Mouse (Mus musculus) bone marrow macrophage, adult 2 months (primary cell): ENCODE measurements at regions not wholly inside any gene's neighbourhood (a gene's known extent, or its start where the extent isn't known, plus 50 kb on each side); places are given as distances from the start of the nearest gene placed in this dataset.

Experiments used
- CTCF ChIP-seq: IDR thresholded peaks from 2 replicates; pipeline ENCODE4 v1.5.1; 2012; ENCODE audit warnings: low read depth, mild to moderate bottlenecking, low read length, moderate library complexity
- POLR2A ChIP-seq: IDR thresholded peaks from 2 replicates; pipeline ENCODE4 v1.6.1; 2012; ENCODE audit warnings: mild to moderate bottlenecking, low read depth, low read length, borderline replicate concordance

DNA sequence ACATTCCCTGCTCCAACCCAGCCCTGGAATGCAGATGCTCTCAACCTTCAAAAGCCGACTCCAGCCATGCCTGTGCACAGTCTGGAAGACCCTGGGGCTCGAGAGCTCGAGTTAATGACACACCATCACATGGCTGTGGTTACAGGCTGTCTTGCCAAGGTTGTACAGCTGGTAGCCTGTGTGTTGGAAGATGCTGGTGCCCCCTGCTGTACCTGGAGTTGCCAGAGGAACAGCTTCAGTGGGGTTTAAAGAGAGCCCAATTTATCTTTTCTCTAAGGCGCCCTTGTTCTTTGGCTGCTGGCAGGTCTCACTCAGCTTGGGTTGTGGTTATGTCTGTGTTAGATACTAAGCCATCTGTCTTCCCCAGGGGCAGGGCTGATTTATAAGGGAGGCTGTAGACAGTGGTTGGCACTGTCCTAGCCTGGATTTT, 212.8 kb downstream of the Adgrg6 start:
- TF ChIP-seq CTCF (no peak), POLR2A (no peak)
